Mouse (Mus musculus) cerebellum, adult 9-10 months (tissue): ENCODE data around the gene Ahrr.

Experiments used
- DNase-seq: peaks from one replicate; pipeline ENCODE4 v3.0.0; 2022

Gene Ahrr

DNA sequence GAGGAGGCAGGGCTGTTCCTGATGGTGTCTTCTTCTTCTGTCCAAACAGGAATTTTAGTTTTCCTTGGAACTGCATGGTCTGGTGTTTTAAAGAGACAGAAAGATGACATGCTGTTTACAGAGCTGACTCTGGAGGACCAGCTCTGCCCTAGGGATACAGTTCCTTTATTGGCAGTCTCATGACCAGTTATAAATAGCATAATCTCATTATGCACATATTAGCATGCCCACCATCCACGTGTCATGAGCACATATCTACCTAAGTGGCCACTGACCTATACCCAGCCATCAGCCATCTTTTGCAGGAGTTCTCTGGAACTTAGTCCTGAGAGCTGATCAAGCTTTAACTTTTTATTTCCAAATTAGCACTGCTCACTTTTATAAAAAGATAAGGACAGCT, 71.5 kb downstream of the Ahrr start:
- no peak for DNase-seq

GRCm38 (mm10) chr13:74218441-74218840, 73.7 kb downstream of the Ahrr start:
- DNase-seq = no peak

GRCm38 (mm10) chr13:74208986-74209345, 83.2 kb downstream of the Ahrr start:
- DNase-seq = no peak

DNA sequence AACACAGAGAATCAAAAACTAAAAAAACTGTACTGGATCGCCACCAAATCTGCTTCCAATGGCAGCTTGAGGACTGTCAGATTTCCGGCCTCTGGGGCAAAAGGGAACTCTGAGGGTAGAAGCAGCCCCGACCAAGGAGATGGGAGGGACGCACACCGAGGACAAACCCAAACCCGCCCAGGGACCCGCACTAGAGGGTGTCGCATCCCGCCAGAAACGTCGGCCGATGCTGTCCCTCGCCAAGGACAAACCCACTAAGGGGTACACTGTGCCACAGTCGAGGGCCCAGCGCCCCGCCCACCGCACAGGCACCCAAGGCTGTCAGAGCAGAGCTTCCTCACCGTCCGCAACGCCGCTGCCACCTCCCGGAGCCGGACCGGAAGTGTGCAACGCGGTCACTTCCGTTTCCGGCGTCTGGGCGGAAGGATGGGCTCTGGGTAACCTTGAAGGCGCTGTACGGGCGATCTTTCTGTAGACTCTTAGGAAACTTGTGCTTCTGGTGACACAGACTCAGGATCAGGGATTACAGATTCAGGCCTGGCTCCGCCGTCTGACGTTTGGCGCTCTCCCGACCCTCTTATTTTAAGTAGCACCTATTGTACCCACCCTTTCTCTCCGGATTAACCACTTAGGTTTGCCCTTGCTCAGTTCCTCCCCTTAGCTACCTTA, 83.7 kb downstream of the Ahrr start, which contains the start of gene Exoc3:
Exoc3 (minus strand) TSS at position 416 of the 669 bp plus-strand sequence.
- DNase-seq = peak; percentile 90

DNA sequence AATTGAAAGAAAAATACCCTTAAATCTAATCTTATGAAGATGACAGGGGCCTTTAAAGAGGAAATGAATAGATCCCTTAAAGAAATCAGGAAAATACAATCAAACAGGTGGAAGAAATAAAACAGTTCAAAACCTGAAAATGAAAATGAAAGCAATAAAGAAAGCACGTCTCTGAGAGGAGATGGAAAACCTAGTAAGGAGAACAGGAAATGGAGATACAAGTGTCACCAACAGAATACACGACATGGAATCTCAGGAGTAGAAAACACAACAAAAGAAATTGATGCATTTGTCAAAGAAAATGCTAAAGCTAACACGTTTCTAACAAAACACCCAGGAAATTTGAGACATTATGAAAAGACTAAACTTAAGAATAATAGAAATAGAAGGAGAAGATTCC, 95.7 kb downstream of the Ahrr start:
- DNase-seq = no peak

DNA sequence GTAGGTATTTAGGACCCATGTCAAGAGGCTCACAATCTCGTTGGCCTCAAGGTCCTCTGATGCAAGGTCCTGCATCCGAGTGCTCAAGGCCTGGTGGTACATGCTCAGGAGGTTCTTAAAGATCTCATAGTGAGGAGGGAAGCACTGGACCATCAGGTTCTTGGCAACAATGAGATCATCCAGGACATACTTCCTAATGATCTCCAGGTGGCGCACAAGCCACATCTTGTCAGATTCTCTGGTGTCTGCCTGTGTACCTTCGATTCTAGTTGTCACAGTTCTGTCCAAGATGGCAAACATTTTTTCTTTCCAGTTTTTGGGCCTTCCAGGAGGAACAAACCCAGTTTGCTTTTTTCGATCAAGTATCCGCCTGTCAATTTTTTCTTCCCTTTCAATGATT, 99.5 kb downstream of the Ahrr start:
- no peak for DNase-seq

- no peak for DNase-seq
Observed at GRCm38 (mm10) chr13:74183011-74183695, 109.0 kb downstream of the Ahrr start.

DNA sequence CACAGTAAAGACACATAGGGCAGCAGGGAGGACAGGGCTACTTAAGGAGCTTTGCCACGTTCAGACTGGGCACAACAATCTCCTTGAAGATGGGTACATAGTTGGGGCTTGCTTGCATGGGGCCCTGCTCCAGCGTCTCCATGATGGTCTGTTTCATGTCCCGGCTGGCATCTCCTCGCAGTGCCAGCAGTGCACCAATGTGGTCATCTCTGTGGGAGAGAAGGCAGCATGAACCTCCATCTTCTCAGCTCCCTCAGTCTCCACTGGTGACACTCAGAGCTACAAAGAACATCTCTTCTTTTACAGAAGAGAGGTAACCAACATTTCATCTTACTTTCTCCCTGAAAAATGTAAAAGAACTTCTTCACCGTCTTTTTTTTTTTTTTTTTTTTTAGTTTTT, 120.1 kb downstream of the Ahrr start:
- no peak for DNase-seq

- no peak for DNase-seq
Observed at GRCm38 (mm10) chr13:74169446-74170164, 122.5 kb downstream of the Ahrr start.

GRCm38 (mm10) chr13:74167492-74167891, 124.6 kb downstream of the Ahrr start:
- no peak for DNase-seq

DNA sequence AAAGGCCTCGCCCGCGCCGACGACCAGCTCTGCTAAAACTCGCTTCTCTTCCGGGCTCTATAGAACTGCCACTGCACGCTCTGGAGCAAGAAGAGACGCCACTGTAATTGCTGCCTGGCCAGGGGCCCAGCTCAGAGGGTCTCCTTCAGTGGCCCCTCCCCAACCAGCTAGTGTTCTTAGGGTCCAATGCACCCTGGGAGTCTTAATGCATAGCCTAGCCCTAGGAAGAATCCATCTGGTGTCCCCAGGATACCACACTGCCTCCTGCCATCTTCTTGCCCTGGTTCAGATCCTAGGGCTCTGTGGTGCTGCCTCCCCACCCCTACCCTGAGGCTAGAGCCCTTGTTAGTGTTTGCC, 125.1 kb downstream of the Ahrr start:
- peak; percentile 7 for DNase-seq

DNA sequence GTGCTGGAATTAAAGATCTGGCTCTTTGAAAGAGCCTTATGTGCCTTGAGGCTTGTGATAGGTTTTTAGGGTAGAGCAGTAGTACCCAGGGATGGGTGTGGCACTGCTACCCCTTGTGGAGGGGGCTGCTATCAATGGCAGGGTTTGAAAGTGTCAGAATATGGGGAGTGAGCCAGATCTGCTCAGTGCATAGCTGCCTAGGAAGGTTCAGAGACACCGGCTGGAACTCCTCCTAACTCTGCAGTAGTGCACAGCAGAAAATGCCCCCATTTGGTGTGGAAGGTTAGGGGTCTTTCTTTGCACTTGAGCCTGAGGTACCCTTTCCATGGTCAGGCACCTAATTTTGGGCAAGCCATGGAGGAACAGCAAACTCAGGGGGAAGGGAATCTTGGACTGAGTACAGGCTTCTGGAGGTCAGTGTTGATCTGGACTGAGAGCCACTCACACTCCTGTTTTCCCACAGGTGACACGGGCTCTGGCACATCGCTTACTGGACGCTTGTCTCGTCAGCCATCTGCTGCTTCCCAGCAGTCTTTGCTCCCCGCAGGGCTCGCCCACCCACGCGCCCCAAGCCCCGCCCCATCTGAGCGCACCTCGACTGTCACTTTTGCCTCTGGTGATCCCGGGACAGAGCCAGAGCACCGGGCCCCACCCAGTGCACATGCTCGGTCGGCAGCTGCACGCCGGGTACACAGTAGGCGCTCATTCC, 125.6 kb downstream of the Ahrr start:
- DNase-seq = peak; percentile 20
